ENCODE assay signal across 22 mouse cellular contexts in genomic region chr1:156454384-156454783, GRCm38 (mm10). TPM values are rescaled to one million over a fixed set of nuclear protein-coding genes. Genes with fewer than 3 reads are reported as not detected.
DNase-seq lines count a peak whose midpoint lies in the region; ATAC-seq and TF ChIP-seq lines count a peak whose summit lies in the region.
"Had no signal": no experiment of that assay in that cellular context is flagged by ENCODE, and none has a peak within 500 bp of the region (broad histone marks: within the 10 kb centered on the region; RNA-seq: fewer than 3 reads in every experiment).

No protein-coding gene starts in this region.

- peaks cover 14% of the 10 kb centered on the region for H3K36me3 ChIP-seq in intestine, postnatal 0 days (ENCODE audit: control insufficient read depth, insufficient read depth)
- H3K36me3 ChIP-seq: forebrain, embryonic 12.5 days; hindbrain, embryonic 15.5 days; liver, embryonic 15.5 days; lung, embryonic 15.5 days; midbrain, embryonic 15.5 days had no signal

- H3K27ac ChIP-seq in intestine, postnatal 0 days (ENCODE audit: low read depth, low read length) = no peak overlapping the region
- H3K27ac ChIP-seq in left cerebral cortex, adult 2 months = no peak overlapping the region
- H3K27ac ChIP-seq: forebrain, embryonic 12.5 days; gastrocnemius, adult 2 months; hindbrain, embryonic 15.5 days; kidney, embryonic 15.5 days; limb, embryonic 10.5 days; liver, embryonic 15.5 days; lung, embryonic 15.5 days; midbrain, embryonic 15.5 days had no signal

- H3K9me3 ChIP-seq in intestine, postnatal 0 days (ENCODE audit: control insufficient read depth) = no peaks in the 10 kb centered on the region
- H3K9me3 ChIP-seq: forebrain, embryonic 12.5 days; hindbrain, embryonic 15.5 days; kidney, embryonic 15.5 days; limb, embryonic 10.5 days; liver, embryonic 15.5 days; lung, embryonic 15.5 days; midbrain, embryonic 15.5 days had no signal

- no peak overlapping the region; the same call in 1 of the 2 replicates for H3K4me2 ChIP-seq in intestine, postnatal 0 days (replicated peaks; ENCODE audit: low read depth)
- H3K4me2 ChIP-seq: forebrain, embryonic 12.5 days; hindbrain, embryonic 15.5 days; kidney, embryonic 15.5 days; liver, embryonic 15.5 days; lung, embryonic 15.5 days; midbrain, embryonic 15.5 days had no signal

- WGBS in intestine, postnatal 0 days = 23% methylated on average over 7 of the region's 7 CpGs

- intact Hi-C loops in left cerebral cortex, adult 2 months (cut with DNase I) = no loop called here

- no peak for TF ChIP-seq CTCF in intestine, postnatal 0 days (IDR thresholded peaks at IDR 0.05; ENCODE audit: low read depth)
- no peak for TF ChIP-seq CTCF in left cerebral cortex, adult 2 months (IDR thresholded peaks at IDR 0.05)

- peak; percentile 39; the same call in 1 of the 2 replicates for ATAC-seq in intestine, postnatal 0 days
- ATAC-seq: midbrain, embryonic 15.5 days had no signal

- H3K9ac ChIP-seq in intestine, postnatal 0 days (ENCODE audit: low read depth, low read length) = no peak overlapping the region
- H3K9ac ChIP-seq: forebrain, embryonic 12.5 days; hindbrain, embryonic 15.5 days; kidney, embryonic 15.5 days; liver, embryonic 15.5 days; lung, embryonic 15.5 days; midbrain, embryonic 15.5 days had no signal

- DNase-seq in heart, adult 11 months = peak; percentile 49
- no peak for DNase-seq in heart, adult 8-10 months (ENCODE audit: low spot score)
- peak; percentile 34 for DNase-seq in 3T3-L1 (ENCODE audit: low read depth, low spot score)
- peak; percentile 43 for DNase-seq in Muller cell, postnatal 12 days (ENCODE audit: inconsistent ontology term)
- DNase-seq in kidney, postnatal 14 days = no peak
- no peak for DNase-seq in left cerebral cortex, adult 2 months (ENCODE audit: extremely low spot score in 1 of 2, low spot score in 2 of 2)
- DNase-seq: B cell, adult 2 months; cerebellum, adult 11-12 months; cerebellum, postnatal 10 days; gastrocnemius, adult 2 months; heart, postnatal 4 days; kidney, adult 11 months; lung, postnatal 4 days had no signal

- no peaks in the 10 kb centered on the region for H3K27me3 ChIP-seq in intestine, postnatal 0 days (replicated peaks; ENCODE audit: control insufficient read depth, insufficient read depth, low read length)
- H3K27me3 ChIP-seq: forebrain, embryonic 12.5 days; hindbrain, embryonic 15.5 days; kidney, embryonic 15.5 days; liver, embryonic 15.5 days; lung, embryonic 15.5 days; midbrain, embryonic 15.5 days had no signal

- no peak overlapping the region for H3K4me3 ChIP-seq in intestine, postnatal 0 days (ENCODE audit: low read depth, low read length)
- no peak overlapping the region for H3K4me3 ChIP-seq in left cerebral cortex, adult 2 months
- H3K4me3 ChIP-seq: forebrain, embryonic 12.5 days; gastrocnemius, adult 2 months; hindbrain, embryonic 15.5 days; kidney, embryonic 15.5 days; limb, embryonic 10.5 days; liver, embryonic 15.5 days; lung, embryonic 15.5 days; midbrain, embryonic 15.5 days had no signal

- peaks cover 11% of the 10 kb centered on the region for H3K4me1 ChIP-seq in intestine, postnatal 0 days (replicated peaks; ENCODE audit: control insufficient read depth, insufficient read depth, low read length)
- H3K4me1 ChIP-seq: hindbrain, embryonic 15.5 days; limb, embryonic 10.5 days; midbrain, embryonic 15.5 days had no signal

RNA-seq across cellular contexts. Expression of gene Soat1, which starts 19.7 kb away (rescaled TPM):
- total RNA-seq in heart, adult 8-10 months (2022) = 1 to 10 TPM; 4.7 to 7.6 (median 6.2) TPM
- polyA plus RNA-seq in intestine, postnatal 0 days (2015; fragmentation: Nextera tagmentation; extraction: Ambion mirVana) = 51.2 and 62.5 TPM in 2 replicates
- 10 to 100 TPM; 40.8 to 48.5 TPM for total RNA-seq in left cerebral cortex, adult 2 months (2021)

RNA-seq across cellular contexts. Expression of gene Axdnd1, which starts 33.4 kb away (rescaled TPM):
- not detected for total RNA-seq in heart, adult 8-10 months (2022)
- not detected in 2 replicates for polyA plus RNA-seq in intestine, postnatal 0 days (2015; fragmentation: Nextera tagmentation; extraction: Ambion mirVana)
- 1 to 10 TPM in 1 of 2 experiments, under 1 TPM in 1; 0.36 to 1.1 TPM for total RNA-seq in left cerebral cortex, adult 2 months (2021)
- total RNA-seq: gastrocnemius, adult 2 months had no signal
- polyA plus RNA-seq: large intestine, adult 2 months; liver, embryonic 15.5 days had no signal

Comparison
In these comparisons a context has a peak if more than half of its experiments do, and no peak if none do; other contexts are left out.
1. DNase-seq: peak in heart, adult 11 months (single experiment), 3T3-L1 (single experiment) and Muller cell, postnatal 12 days (single experiment); none in heart, adult 8-10 months (single experiment), kidney, postnatal 14 days (single experiment) and left cerebral cortex, adult 2 months (0 of 2).
2. RNA of gene Soat1, which starts 19.7 kb away (total RNA-seq): 40.8 to 48.5 TPM in left cerebral cortex, adult 2 months; 4.7 to 7.6 TPM in heart, adult 8-10 months; every median in the first group is over 4 times any median in the second.